Mouse (Mus musculus): ENCODE data around the gene Ppm1m. TPM values are rescaled to one million over a fixed set of nuclear protein-coding genes. Genes with fewer than 3 reads are reported as not detected.
A peak's percentile ranks its signal among the peaks of the same experiment; 100 is the strongest.

Ppm1m gene
- total RNA-seq (2021), result 1 to 10 TPM; 5.1 to 5.5 TPM
- long read RNA-seq, experiment 1, transcript Ppm1m-203 (10 exons, 1,846 nt), result major isoform, 6 of 6 reads
- long read RNA-seq, experiment 1, partial matches to known transcripts, result 0 of 6 reads
- long read RNA-seq, experiment 1, other reads (novel, unspliced or antisense), result 0 of 6 reads
- long read RNA-seq, experiment 2, partial matches to known transcripts, result 0 of 5 reads
- long read RNA-seq, experiment 2, other reads (novel, unspliced or antisense), result 2 of 5 reads

- DNase-seq, result no peak
- intact Hi-C loops (cut with DNase I; ENCODE audit: low total_unique reads), result no loop called here
Observed at GRCm38 (mm10) chr9:106199535-106200272, at the start of gene Ppm1m. Gene Ppm1m (minus strand): TSS chr9:106199746.

GRCm38 (mm10) chr9:106242813-106243488 is 43.4 kb upstream of the Ppm1m start:
- peak; percentile 47 for DNase-seq

GRCm38 (mm10) chr9:106241541-106242164 is 42.1 kb upstream of the Ppm1m start:
- intact Hi-C loops (cut with DNase I; ENCODE audit: low total_unique reads), result no loop called here
- DNase-seq, result no peak

More at GRCm38 (mm10) chr9:106242813-106243488, 43.4 kb upstream of the Ppm1m start:
- intact Hi-C loops (cut with DNase I; ENCODE audit: low total_unique reads), result no loop called here

GRCm38 (mm10) chr9:106237878-106238277 is 38.3 kb upstream of the Ppm1m start:
- DNase-seq, result no peak
- intact Hi-C loops (cut with DNase I; ENCODE audit: low total_unique reads), result no loop called here

GRCm38 (mm10) chr9:106237401-106237800 is 37.9 kb upstream of the Ppm1m start:
- intact Hi-C loops (cut with DNase I; ENCODE audit: low total_unique reads), result no loop called here
- no peak for DNase-seq

GRCm38 (mm10) chr9:106236818-106237211 is 37.3 kb upstream of the Ppm1m start:
- DNase-seq, result no peak
- intact Hi-C loops (cut with DNase I; ENCODE audit: low total_unique reads), result no loop called here

GRCm38 (mm10) chr9:106236156-106236817 is 36.7 kb upstream of the Ppm1m start:
- DNase-seq, result no peak
- intact Hi-C loops (cut with DNase I; ENCODE audit: low total_unique reads), result no loop called here

- DNase-seq, result no peak
- intact Hi-C loops (cut with DNase I; ENCODE audit: low total_unique reads), result no loop called here
Observed at GRCm38 (mm10) chr9:106235194-106235830, 35.8 kb upstream of the Ppm1m start.

GRCm38 (mm10) chr9:106233953-106234352 is 34.4 kb upstream of the Ppm1m start:
- DNase-seq, result no peak
- intact Hi-C loops (cut with DNase I; ENCODE audit: low total_unique reads), result no loop called here

GRCm38 (mm10) chr9:106232956-106233355 is 33.4 kb upstream of the Ppm1m start:
- intact Hi-C loops (cut with DNase I; ENCODE audit: low total_unique reads), result no loop called here

GRCm38 (mm10) chr9:106231816-106232215 is 32.3 kb upstream of the Ppm1m start:
- intact Hi-C loops (cut with DNase I; ENCODE audit: low total_unique reads), result no loop called here
- no peak for DNase-seq

More at GRCm38 (mm10) chr9:106232956-106233355, 33.4 kb upstream of the Ppm1m start:
- no peak for DNase-seq

- intact Hi-C loops (cut with DNase I; ENCODE audit: low total_unique reads), result no loop called here
Observed at GRCm38 (mm10) chr9:106231220-106231619, 31.7 kb upstream of the Ppm1m start.

GRCm38 (mm10) chr9:106230734-106231106 is 31.2 kb upstream of the Ppm1m start:
- no peak for DNase-seq
- intact Hi-C loops (cut with DNase I; ENCODE audit: low total_unique reads), result no loop called here

More at GRCm38 (mm10) chr9:106231220-106231619, 31.7 kb upstream of the Ppm1m start:
- no peak for DNase-seq

GRCm38 (mm10) chr9:106230051-106230733 is 30.6 kb upstream of the Ppm1m start:
- DNase-seq, result no peak
- intact Hi-C loops (cut with DNase I; ENCODE audit: low total_unique reads), result no loop called here

- DNase-seq, result no peak
- intact Hi-C loops (cut with DNase I; ENCODE audit: low total_unique reads), result loop anchor here (10.0 kb wide), 1 partner anchor 47 kb away; no protein-coding TSS in a partner anchor
Observed at GRCm38 (mm10) chr9:106227790-106228429, 28.4 kb upstream of the Ppm1m start.

- no peak for DNase-seq
- intact Hi-C loops (cut with DNase I; ENCODE audit: low total_unique reads), result loop anchor here (10.0 kb wide), 1 partner anchor 49 kb away; no protein-coding TSS in a partner anchor
Observed at GRCm38 (mm10) chr9:106226151-106226682, 26.7 kb upstream of the Ppm1m start.

- intact Hi-C loops (cut with DNase I; ENCODE audit: low total_unique reads), result loop anchor here (10.0 kb wide), 1 partner anchor 49 kb away; no protein-coding TSS in a partner anchor
- no peak for DNase-seq
Observed at GRCm38 (mm10) chr9:106225469-106226150, 26.1 kb upstream of the Ppm1m start.

All from gastrocnemius, postnatal 14 days (tissue).